Mouse (Mus musculus) testis, adult 2 months (tissue): ENCODE data around the gene Adamtsl1.

Source experiments
- CTCF ChIP-seq: fragments of 200-500 bp; IDR thresholded peaks from 2 replicates; pipeline ENCODE4 v1.5.1; 2012; ENCODE audit warnings: low read depth, mild to moderate bottlenecking, inconsistent platforms, low read length, moderate library complexity; ENCODE audit not compliant: control insufficient read depth, insufficient read depth, insufficient replicate concordance
- POLR2A ChIP-seq: fragments of 200-500 bp; IDR thresholded peaks from 2 replicates; pipeline ENCODE4 v1.6.1; 2012; ENCODE audit warnings: low read depth, mild to moderate bottlenecking, inconsistent platforms, low read length, moderate library complexity; ENCODE audit not compliant: control insufficient read depth

DNA sequence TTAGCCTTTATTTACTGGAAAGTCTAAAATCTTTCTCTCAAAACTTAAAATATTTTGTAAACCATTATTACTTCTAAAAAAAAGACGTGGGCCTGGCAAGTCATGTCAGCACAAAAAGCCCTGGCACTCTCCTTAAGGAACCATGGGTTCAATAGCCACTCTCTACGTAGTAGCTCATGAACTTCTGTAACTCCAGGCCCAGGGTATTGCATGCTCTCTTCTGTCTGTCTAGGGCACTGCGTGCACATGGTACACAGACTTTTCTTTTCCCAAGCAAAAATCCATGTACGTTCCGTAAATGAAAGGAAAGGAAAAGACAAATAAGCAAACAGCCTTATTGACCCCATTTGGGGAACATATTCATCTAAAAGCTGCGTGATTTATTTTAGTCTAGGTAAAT lies 253.7 kb downstream of the Adamtsl1 start:
- TF ChIP-seq CTCF (no peak), POLR2A (no peak)
